Mouse (Mus musculus) cerebellum, adult 2 months (tissue): ENCODE results near the gene Adgrl3. TPM values are rescaled to one million over a fixed set of nuclear protein-coding genes. Genes with fewer than 3 reads are reported as not detected.

Experiments used
- DNase-seq, 2 experiments: peaks; one replicate each; pipeline ENCODE4 v3.0.0; 2021
- H3K27ac ChIP-seq: fragments of 200-500 bp; 2 replicates; pipeline ENCODE4 v1.5.1; 2012; ENCODE audit warnings: low read length, control low read depth, inconsistent platforms; ENCODE audit not compliant: insufficient read depth
- H3K27me3 ChIP-seq: fragments of 200-500 bp; 2 replicates; pipeline ENCODE4 v1.6.1; 2012; ENCODE audit warnings: inconsistent platforms, mild to moderate bottlenecking, low read length, moderate library complexity; ENCODE audit not compliant: control insufficient read depth, insufficient read depth
- H3K4me1 ChIP-seq: fragments of 200-500 bp; 2 replicates; pipeline ENCODE4 v1.6.1; 2011; ENCODE audit warnings: low read length; ENCODE audit not compliant: control insufficient read depth, insufficient read depth
- H3K4me3 ChIP-seq: fragments of 200-500 bp; replicated peaks from 2 replicates; pipeline ENCODE3; 2011; ENCODE audit warnings: mild to moderate bottlenecking, low read depth, low read length, control low read depth; ENCODE audit not compliant: insufficient read depth
- CTCF ChIP-seq: fragments of 200-500 bp; IDR thresholded peaks from 2 replicates; pipeline ENCODE4 v1.5.1; 2011; ENCODE audit warnings: low read depth, mild to moderate bottlenecking, control low read depth, low read length, moderate library complexity, borderline replicate concordance; ENCODE audit not compliant: insufficient read depth
- POLR2A ChIP-seq: fragments of 200-500 bp; IDR thresholded peaks from 2 replicates; pipeline ENCODE4 v1.6.1; 2011; ENCODE audit warnings: low read length, control low read depth, borderline replicate concordance; ENCODE audit not compliant: insufficient read depth
- WGBS: fragments of 180-500 bp; shearing (Covaris S2); methylation state at CpG from one replicate; pipeline ENCODE4 v1.1.7; 2018; 5-methylcytosine and 5-hydroxymethylcytosine counted together
- polyA plus RNA-seq: library from polyadenylated mRNA; depleted of rRNA; stranded (reverse); fragments of >200 nt; gene quantifications from 2 replicates; pipeline ENCODE4 v1.2.3, GENCODE M21; 2012

Adgrl3 gene
- polyA plus RNA-seq, 1 experiment = 59.3 TPM

DNA sequence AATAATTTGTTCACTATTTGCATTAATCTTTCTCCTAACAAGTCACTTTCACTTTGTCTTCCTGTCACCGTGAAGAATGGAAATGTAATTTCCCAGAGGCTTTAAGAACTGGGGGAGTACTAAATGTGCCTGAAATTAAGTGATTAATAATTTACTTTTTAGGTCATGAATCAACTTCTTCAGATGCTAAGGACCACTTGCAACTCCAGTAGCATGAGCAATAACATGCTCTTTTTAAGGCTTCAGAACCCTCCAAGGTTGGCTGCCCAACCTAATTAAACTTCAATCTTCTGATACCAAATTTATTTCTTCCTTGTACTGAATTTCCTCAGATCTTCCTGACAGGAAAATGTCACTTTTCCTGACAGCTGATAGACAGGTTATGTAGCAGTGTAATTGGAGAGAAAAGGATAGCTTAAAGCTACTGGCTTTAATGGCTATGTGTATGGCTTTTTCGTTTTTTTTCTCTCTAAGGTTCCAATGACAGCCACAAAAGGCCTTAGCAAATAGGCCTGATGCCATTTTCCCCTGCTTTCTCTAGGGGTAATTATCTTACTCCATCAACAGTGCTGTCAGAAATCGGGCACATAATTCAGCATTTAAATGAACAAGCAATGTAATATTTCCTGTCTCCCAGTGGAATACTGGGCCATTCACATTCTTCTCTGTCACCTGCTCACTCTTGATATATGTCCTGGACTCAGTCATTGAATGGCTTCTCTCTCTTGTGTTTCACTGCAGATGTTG, 718.5 kb downstream of the Adgrl3 start:
- no peak overlapping the region for H3K4me3 ChIP-seq
- WGBS = 87% methylated on average over 3 of the region's 3 CpGs
- TF ChIP-seq POLR2A (no peak), CTCF (no peak)
- no peaks in the 10 kb centered on the region; the same call in 1 of the 2 replicates for H3K4me1 ChIP-seq
- H3K27me3 ChIP-seq = no peaks in the 10 kb centered on the region
- DNase-seq = no peak
- no peak overlapping the region for H3K27ac ChIP-seq

GRCm38 (mm10) chr5:81752426-81752825, 732.5 kb downstream of the Adgrl3 start:
- 99% methylated on average over 3 of the region's 3 CpGs for WGBS

GRCm38 (mm10) chr5:81755711-81756110, 735.8 kb downstream of the Adgrl3 start:
- Histone ChIP-seq H3K4me1 (no peaks in the 10 kb centered on the region), H3K27me3 (no peaks in the 10 kb centered on the region), H3K27ac (no peak overlapping the region), H3K4me3 (no peak overlapping the region)
- TF ChIP-seq POLR2A = no peak
- 95% methylated on average over 2 of the region's 2 CpGs for WGBS
- no peak for DNase-seq

More at GRCm38 (mm10) chr5:81752426-81752825, 732.5 kb downstream of the Adgrl3 start:
- no peak for DNase-seq
- Histone ChIP-seq H3K4me1 (no peaks in the 10 kb centered on the region), H3K27me3 (no peaks in the 10 kb centered on the region), H3K27ac (no peak overlapping the region), H3K4me3 (no peak overlapping the region)
- TF ChIP-seq CTCF (no peak), POLR2A (no peak)

DNA sequence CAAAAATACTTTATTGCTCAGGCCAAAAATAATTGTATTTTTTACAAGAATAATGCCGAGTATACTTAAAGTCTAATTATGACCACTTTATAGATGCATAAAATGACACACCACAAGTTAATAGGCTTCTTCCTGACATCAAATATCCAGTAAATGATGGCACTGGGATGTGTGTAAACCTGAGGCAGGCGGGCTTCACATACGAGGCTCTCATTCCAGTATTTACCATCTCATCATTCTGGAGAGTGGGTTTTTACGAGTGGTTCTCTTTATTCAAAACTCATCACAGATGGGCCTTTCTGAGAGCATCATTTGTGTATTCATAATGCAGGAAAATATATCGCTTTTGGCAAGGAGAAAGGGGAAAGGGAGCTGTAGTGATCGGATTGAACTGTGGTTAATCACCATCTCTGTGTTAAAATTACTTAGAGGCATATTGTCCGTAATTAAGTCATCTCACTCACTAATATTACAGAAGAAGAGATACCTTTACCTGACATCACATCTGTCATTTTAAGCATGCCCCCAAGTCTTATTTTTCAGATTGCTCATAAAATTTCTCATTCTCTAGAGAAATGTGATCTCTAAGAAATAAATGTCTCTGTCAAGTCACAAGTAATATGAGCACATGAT, 737.3 kb downstream of the Adgrl3 start:
- no peak for DNase-seq
- Histone ChIP-seq H3K4me3 (no peak overlapping the region), H3K4me1 (no peaks in the 10 kb centered on the region), H3K27me3 (no peaks in the 10 kb centered on the region), H3K27ac (no peak overlapping the region)
- 91% methylated on average over 7 of the region's 7 CpGs for WGBS
- TF ChIP-seq POLR2A = no peak
- TF ChIP-seq CTCF = no peak

- 39% methylated on average over 5 of the region's 5 CpGs for WGBS
- H3K27ac ChIP-seq = no peak overlapping the region
- DNase-seq = no peak
Measured at GRCm38 (mm10) chr5:81776234-81776633, 756.3 kb downstream of the Adgrl3 start.

GRCm38 (mm10) chr5:81776746-81777145, 756.8 kb downstream of the Adgrl3 start:
- DNase-seq = no peak
- WGBS = 66% methylated on average over 5 of the region's 5 CpGs
- no peak overlapping the region for H3K27ac ChIP-seq

More at GRCm38 (mm10) chr5:81776234-81776633, 756.3 kb downstream of the Adgrl3 start:
- no peak for TF ChIP-seq POLR2A
- TF ChIP-seq CTCF = no peak
- H3K27me3 ChIP-seq = no peaks in the 10 kb centered on the region
- no peak overlapping the region for H3K4me3 ChIP-seq
- no peaks in the 10 kb centered on the region for H3K4me1 ChIP-seq

DNA sequence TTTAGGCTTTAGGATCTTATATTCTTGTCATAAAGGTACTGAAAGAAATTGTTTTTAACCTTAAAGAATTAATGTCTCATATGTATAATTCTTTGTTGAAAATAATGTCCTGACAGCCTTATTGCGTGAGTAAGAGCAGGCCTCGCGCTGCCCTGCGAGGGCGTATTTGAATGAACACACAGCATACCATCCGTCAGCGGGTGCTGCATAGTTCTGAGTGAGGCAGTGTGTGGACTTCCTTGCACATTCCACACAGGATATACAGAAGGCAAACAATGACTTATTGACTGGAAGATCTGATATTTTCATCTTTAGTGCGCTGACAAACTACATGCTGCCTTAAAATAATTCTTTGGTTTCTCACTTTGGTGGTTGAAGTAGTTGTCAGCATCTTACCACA, 764.8 kb downstream of the Adgrl3 start:
- Histone ChIP-seq H3K27ac (no peak overlapping the region), H3K4me3 (no peak overlapping the region), H3K4me1 (no peaks in the 10 kb centered on the region), H3K27me3 (no peaks in the 10 kb centered on the region)
- no peak for TF ChIP-seq CTCF
- 86% methylated on average over 8 of the region's 8 CpGs for WGBS
- no peak for DNase-seq

More at GRCm38 (mm10) chr5:81776746-81777145, 756.8 kb downstream of the Adgrl3 start:
- Histone ChIP-seq H3K4me3 (no peak overlapping the region), H3K27me3 (no peaks in the 10 kb centered on the region), H3K4me1 (no peaks in the 10 kb centered on the region)
- TF ChIP-seq POLR2A (no peak), CTCF (no peak)

- DNase-seq = no peak
- Histone ChIP-seq H3K27me3 (no peaks in the 10 kb centered on the region), H3K4me3 (no peak overlapping the region), H3K4me1 (no peaks in the 10 kb centered on the region), H3K27ac (no peak overlapping the region)
- TF ChIP-seq CTCF (no peak), POLR2A (no peak)
- 77% methylated on average over 1 of the region's 1 CpGs for WGBS
Measured at GRCm38 (mm10) chr5:81790710-81791109, 770.8 kb downstream of the Adgrl3 start.
